Mouse (Mus musculus) testis, adult 2 months (tissue): ENCODE results near the gene Spata32.

ENCODE experiments used
- CTCF ChIP-seq: fragments of 200-500 bp; IDR thresholded peaks from 2 replicates; pipeline ENCODE4 v1.5.1; 2012; ENCODE audit warnings: low read depth, mild to moderate bottlenecking, inconsistent platforms, low read length, moderate library complexity; ENCODE audit not compliant: control insufficient read depth, insufficient read depth, insufficient replicate concordance
- POLR2A ChIP-seq: fragments of 200-500 bp; IDR thresholded peaks from 2 replicates; pipeline ENCODE4 v1.6.1; 2012; ENCODE audit warnings: low read depth, mild to moderate bottlenecking, inconsistent platforms, low read length, moderate library complexity; ENCODE audit not compliant: control insufficient read depth

DNA sequence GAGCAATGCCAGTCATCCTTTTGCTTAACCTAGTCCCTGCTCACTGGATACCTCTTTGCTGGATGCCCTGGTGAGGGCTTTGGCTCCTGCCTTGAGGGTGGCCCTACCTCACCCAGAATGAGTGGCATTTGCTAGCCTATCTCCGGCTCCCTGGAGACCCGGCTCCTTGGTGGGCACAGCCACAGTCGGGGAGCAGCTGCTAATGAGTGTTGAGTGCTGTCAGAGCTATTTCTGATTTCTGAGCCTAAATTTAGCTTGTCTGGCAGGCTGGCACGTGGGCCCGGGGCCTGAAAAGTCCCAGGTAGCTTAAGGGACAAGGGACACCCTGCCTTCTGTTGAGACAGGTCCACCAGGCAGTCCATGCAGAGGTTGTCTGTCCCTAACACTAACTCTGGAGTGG is 41.0 kb downstream of the Spata32 start:
- TF ChIP-seq POLR2A, result no peak
- no peak for TF ChIP-seq CTCF
